Mouse (Mus musculus): ENCODE measurements around the gene Sfxn1.

Sfxn1 gene

DNA sequence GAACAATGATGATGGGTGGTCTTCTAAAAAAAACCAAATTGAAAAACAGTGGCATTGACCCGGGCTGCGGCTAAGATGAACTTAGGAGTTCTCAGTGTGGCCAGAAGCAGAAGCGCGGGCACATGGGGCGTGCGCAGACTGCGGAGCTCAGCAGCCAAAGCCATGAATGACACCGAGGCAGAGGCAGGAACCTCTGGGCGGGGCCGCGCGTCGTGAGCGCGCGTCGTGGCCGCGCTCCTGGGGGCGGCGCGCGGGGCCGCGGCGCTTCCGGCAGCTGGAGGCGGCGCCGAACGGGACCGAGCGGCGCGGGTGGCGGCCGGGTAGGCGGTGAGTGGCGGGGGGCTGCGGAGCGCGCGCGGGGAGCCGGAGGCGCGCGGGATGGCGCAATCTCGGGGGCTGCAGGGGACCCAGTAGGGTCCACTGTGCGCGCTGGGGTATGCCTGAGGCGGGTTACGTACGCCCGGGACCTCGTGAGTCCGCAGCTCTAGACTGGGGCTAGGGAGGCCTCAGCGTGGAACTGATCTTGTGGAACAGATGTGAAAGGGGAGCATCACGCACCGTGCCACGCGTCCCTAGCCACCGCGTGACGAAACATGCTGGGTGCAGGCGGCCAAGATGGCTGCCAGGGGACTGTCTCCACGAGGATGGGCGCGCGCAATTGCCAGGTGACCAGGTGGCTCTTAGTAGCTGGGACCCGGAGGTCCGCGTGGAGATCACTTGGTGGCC is at the start of gene Sfxn1:
TSS of gene Sfxn1 (plus strand) at position 264 of the 726 bp plus-strand sequence.
- peak; percentile 68 to 73 for DNase-seq (ENCODE audit: low spot score in 2 of 2)

DNA sequence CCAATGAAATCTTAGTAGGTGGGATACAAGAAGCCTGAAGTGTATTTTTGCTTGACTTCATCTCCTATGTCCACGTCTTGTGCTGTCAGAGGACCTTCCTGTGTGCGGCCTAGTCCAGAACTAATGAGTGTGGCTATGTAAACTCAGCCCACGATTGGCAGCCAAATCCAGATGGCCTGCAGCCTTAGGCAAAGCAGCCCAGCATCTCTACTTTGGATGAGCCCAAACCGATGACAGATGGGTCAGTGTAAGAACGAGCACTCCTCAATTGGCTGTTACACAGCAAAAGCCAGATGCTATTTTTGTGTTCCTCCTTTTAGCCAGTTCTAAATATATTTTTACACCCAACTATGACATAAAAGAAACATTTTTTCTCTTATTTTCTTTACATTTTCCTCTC is 48.4 kb upstream of the Sfxn1 start:
- no peak for DNase-seq (ENCODE audit: low spot score in 2 of 2)

DNA sequence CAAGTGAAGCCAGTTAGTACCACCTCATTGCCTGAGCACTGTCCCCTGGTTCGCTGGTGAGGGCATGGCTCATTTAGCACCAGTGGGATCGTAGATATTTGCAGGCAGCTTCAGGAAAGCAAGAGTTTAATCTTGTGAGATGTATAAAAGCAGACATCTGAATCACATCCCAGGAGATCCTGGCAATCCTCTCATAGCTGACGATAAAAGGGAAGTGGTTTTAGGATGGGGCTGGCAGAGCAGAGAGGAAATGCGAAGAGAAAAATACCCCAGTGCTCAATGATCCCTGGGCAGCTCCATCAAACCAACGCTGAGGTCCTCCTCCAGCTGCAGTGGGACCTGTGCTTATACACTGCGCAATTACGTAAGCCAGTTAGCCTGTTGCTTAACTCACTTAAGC is 44.6 kb upstream of the Sfxn1 start:
- DNase-seq (ENCODE audit: low spot score in 2 of 2) = no peak

DNA sequence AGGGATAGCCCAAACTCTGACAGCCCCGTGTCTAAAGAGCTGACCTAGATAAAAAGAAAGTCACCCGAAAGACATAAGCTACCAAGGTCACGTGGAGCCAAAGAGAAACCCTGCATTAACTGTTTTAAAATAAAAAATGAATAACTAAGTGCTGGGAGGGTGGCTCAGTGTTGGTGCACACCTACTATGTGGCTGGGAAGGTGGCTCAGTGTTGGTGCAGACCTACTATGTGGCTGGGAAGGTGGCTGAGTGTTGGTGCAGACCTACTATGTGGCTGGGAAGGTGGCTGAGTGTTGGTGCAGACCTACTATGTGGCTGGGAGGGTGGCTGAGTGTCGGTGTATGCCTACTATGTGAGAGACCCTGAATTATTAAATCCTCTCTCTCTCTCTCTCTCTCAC is 38.0 kb upstream of the Sfxn1 start:
- no peak for DNase-seq (ENCODE audit: low spot score in 2 of 2)

DNA sequence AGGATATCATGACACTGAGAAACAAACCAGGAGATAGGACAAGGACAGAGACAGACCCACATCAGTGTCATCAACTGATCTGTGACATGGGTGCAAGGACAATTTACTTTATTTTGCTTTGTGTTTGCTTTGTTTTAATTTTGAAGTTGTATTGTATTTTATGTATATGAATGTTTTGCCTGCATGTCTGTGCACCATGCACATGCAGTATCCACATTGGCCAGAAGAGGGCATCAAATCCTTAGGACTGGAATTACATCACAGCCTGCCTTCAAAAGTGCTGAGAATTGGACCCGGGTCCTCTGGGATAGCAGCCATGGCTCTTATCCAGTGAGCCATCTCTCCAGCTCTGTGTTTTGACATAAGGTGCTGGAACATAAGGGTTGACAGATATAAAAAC is 36.1 kb upstream of the Sfxn1 start:
- DNase-seq (ENCODE audit: low spot score in 2 of 2) = no peak

DNA sequence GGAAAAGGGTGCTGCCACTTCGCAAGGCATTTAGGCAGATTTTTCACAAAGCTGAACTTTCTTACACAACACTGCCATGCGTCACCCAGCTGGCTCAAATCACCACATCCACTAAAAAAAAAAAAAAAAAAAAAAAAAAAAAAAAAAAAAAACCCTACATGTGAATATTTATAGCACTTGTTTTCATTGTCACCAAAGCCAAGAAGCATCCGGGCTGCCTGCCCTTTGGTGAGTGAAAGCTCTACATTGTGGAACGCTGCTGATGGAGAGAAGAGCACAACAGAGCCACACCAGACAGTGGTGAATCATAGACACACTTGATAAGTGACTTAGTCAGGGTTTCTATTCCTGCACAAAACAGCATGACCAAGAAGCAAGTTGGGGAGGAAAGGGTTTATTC is 33.7 kb upstream of the Sfxn1 start:
- DNase-seq (ENCODE audit: low spot score in 2 of 2) = no peak

DNA sequence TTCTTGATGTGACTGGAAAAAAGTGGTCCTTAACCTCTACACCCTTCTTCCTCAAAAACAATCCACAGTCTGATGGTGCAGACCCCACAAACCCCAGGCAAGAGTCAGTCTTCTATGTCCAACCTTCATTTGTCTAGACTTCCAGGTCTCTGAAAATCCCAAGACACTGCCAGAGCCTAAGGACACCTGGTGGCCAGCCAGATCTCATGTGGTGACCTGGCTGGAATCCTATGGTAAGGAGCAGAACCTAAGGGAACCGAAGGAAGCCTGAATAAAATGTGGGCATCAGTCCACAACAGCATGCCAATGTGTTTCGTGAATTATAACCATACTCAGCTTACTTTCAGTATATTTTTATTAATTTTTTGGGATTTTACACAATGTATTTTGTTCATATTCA is 31.4 kb upstream of the Sfxn1 start:
- no peak for DNase-seq (ENCODE audit: low spot score in 2 of 2)

DNA sequence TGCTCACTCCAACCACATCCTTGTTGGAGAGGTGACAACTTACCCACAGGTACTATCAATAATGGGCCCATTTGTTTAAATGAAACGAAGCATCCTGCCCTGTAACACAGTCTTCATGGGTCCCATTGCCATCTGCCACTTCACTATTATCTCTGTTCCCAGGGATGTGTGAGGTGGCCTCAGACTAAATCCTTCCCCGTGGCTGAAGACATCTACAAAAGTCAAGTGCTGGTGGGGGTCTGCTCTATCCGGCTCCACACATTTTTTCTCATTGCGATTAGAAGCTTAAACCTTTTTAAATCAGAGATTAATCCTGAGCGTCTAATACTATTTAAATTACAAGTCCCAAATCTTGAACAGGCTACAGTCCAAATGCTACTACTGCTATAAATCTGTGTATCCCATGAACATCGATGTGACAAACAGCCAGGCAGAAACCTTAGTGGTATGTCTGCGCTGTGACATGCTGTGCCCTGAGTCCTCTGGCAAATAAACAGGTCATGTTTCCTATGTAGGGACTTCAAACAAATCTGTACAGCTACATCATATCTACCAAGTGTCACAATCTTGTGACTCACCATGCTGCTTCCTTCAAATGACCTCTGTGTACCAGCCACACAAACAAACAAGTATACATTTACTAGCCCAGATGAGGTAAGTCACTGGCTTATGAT is 22.9 kb upstream of the Sfxn1 start:
- no peak for DNase-seq (ENCODE audit: low spot score in 2 of 2)

DNA sequence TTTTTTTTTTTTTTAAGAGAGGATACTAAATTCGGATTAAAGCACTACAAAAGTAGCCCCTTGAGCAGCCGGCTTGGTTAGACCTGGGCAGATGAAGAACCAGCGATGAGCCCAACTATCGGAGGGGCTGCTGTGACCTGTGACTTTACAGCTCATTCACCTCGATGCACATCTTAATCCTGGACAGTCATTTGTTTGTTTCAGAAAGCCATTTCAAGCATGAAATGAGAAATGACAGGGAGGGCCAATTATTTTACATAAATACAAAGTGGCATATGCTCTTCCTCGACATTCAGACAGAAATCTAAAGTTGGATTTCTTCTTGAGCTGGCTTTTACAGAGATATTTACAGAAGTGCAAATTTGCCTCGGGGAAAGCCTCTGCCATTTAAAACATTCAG is 20.0 kb upstream of the Sfxn1 start:
- no peak for DNase-seq (ENCODE audit: low spot score in 2 of 2)

DNA sequence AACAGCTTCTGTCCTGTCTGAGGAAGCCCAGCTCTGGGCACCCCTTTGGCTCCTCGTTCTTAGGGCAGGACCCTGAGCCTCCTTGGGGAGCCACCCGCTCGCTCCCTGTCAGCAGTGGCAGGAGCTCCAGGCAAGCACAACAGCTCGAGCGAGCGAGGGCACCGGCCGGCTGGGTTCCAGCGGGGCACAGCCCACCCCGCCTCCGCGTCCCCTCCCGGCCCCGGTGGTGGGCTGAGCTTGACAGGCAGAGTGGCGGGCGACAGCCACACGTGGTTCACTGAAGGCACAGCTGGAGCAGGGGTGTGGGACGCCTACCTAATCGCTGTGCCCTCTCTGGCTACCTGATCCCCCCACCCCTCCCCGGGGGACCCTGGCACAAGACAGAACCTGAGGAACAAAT is 16.7 kb upstream of the Sfxn1 start:
- peak in 1 of 2 experiments; percentile 30 for DNase-seq (ENCODE audit: low spot score in 2 of 2)

DNA sequence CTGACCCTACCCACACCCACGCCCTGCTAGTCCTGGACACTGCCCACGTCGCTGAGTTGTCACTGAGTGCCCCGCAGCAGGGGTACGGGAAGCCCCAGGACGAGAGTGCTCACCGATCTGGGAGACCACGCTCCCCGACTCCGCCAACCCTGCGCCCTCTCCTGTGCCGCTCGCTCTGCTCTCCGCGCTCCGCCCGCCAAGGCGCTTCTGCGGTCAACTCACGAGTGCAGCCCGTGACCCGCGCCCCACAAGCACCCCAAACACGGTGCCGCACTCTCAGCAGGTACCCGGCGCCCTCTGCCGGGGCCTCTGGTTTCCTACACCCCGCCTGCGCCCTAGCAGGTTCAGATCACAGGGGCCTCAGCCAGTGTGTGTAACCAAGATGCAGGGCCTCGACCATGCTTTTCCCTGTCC is 16.2 kb upstream of the Sfxn1 start, which contains the start of gene Drd1:
TSS of gene Drd1 (minus strand) at position 258 of the 414 bp plus-strand sequence.
- DNase-seq (ENCODE audit: low spot score in 2 of 2) = peak; percentile 73 to 79

DNA sequence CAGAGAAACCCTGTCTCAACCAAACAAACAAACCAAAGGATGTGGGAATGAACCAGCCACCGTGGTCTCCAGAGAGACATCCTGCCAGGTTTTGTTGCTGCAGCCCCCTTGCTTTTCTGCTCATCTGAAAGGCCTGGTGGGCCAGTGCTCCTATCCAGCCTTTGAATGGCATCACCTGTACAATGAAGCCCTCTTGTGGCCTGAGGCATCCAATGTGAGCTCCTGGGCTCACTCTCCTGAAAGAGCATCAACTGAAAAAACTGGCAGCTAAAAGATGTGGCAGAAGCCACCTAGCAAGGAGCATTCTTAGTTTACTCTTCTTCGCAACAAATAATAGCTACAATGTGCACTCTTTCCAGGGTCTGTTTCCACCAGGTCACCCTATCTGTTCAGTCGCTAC is 9.6 kb upstream of the Sfxn1 start:
- no peak for DNase-seq (ENCODE audit: low spot score in 2 of 2)

DNA sequence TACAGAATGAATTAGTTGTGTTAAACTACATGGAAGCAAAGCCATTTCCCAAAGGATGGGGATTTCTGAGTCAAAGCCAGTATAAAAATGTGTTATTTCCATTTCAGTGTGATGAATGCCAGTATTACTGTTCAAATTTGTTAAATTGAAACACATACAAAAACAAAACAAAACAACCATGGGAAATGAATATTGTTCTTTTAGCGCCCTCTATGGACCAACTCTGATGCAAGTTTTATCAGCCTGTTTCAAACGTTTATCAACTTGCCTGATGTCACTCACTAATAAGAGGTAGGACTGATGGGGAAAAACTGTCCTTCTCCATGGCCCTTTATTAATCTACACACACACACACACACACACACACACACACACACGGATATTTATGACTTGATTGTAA is 8.4 kb upstream of the Sfxn1 start:
- DNase-seq (ENCODE audit: low spot score in 2 of 2) = no peak

DNA sequence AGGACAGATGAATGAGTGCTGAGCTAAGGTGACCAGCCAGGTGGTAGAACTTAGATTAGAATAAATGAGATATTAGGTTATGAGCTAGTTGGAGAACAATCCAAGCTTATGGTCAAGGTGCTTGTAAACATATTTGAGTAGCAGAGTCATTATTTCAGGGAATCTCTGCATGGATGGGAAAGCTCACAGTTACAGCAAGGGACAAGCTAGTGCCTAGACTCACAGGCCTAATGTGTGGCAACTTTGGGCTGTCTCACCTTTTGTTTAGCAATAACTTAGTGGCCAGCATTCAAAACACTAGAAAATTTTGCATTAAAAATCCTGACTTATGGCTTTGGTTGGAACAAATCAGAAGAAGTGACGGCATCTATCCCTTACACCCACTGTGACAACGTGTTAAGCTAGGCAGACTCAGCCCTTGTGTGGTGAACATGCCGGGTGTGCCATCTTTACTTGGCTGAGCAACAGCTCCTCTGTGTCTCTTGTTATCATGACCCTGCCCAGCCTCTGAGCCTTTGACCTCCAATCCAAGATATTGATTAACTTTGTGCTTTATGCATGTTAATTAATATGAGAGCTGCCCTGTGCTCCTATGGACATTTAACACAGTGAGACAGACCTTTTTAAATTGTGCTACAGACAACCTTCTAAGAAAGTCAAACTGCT is 5.5 kb upstream of the Sfxn1 start:
- no peak for DNase-seq (ENCODE audit: low spot score in 2 of 2)

DNA sequence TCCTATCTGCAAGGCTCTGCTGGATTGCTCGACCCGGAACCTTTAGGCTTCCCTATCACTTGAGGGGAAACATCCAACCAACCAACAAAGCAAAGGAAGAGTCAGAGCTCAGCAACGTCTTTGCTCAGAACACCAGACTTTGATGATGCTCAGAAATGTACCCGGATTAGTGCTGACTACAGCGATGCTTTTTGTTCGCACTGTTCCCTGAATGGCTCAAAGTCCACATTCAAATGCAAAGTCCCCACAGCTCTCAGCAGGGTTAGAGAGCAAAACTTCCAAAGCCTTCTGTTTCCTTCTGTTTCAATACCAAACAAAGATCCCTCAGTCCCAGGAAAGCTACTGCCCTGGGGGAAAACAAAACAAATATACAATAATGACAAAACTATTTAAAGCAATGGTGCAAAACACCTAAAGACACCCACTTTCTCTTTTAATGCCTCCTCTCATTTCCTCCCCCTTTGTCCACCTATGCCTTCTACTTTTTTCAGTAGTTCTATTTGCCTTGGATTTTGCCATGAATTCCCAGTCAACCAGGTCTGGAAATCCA is 4.0 kb upstream of the Sfxn1 start:
- DNase-seq (ENCODE audit: low spot score in 2 of 2) = no peak

DNA sequence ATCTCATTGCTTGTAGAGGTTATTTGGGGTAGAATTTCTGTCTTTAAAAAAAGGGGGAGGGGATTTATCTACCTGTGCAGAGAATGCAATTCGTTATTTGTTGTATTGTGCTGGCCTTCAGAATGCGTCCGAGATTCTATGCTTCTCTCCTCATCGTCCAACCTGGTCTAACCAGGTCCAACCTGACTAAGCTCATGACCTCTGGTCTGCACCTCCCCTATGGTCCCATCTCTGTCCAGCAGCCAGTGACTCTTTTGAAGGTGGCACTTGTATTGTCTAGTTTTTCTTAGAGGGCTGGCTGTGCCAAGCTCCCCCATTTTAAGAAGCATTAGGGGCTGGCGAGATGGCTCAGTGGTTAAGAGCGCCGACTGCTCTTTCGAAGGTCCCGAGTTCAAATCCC is 658 bp upstream of the Sfxn1 start:
- no peak for DNase-seq (ENCODE audit: low spot score in 2 of 2)

DNA sequence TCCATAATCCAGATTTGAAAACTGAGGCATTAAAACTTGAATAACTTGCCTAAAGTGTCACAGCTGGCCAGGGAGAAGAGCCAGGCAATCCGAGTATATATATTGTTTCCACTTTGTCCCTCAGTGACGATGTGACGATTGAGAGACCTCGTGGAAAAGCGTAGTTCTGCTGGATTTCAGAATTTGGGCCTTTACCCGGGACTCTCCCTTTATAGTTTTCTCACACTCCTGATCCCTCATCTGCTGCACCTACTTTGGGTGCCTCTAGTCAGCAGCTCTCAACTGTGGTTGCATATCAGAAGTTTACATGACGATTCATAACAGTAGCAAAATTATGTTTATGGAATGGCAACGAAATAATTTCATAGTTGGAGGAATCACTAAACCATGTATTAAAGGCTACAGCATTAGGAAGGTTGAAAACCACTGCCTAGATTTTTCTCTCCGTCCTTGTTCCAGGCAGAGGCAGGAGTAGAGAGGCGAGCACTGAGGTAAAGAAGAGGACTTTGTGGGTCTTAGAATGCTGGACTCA is 923 bp downstream of the Sfxn1 start:
- no peak for DNase-seq (ENCODE audit: low spot score in 2 of 2)

DNA sequence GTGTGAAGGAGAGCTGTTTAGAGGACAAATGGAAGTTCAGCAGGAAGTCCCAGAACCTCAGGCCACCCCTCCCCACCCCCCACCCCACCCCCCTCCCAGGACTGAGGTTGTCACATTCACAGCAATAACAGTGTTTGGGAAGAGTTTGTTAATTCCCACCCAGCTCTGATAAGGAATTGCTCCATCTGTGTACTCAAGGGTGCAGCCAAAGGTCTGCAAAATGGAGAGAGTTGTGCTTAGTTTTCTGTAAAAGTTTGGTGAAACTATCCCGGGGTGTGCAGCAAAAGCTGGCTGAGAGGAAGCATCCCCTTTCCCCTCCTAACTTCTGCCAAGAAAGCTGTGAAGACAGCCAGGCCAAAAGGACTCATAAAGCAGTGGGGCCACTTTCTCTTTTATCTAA is 1.4 kb downstream of the Sfxn1 start:
- no peak for DNase-seq (ENCODE audit: low spot score in 2 of 2)

DNA sequence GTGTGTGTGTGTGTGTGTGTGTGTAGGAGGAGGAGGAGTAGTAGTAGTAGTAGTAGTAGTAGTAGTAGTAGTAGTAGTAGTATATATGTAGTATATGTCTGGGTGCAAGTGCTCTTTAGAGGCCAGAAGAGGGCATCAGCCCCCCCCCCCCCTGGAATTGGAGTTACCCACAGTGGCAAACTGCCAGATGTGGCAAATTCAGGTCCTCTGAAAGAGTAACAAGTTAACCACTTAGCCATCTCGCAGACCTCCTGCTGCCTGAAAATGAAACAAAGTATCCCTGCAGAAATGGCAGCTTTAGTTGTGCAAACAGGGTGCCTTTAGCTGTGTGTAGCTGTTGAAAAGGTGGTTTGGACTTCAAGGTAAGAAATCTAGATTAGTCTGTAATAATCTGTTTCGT is 1.8 kb downstream of the Sfxn1 start:
- DNase-seq (ENCODE audit: low spot score in 2 of 2) = no peak

DNA sequence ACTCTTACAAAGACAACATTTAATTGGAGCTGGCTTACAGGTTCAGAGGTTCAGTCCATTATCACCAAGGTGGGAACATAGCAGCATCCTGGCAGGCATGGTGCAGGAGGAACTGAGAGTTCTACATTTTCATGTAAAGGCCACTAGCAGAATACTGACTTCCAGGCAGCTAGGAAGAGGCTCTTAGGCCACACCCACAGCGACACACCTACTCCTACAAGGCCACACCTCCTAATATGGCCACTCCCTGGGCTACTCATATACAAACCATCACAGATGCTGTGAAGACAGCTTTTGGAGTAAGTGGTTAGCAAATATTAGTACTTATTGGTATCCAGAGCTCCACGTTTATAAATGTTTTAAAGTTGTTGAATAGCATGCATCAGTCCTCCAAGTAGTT is 3.7 kb downstream of the Sfxn1 start:
- no peak for DNase-seq (ENCODE audit: low spot score in 2 of 2)

DNA sequence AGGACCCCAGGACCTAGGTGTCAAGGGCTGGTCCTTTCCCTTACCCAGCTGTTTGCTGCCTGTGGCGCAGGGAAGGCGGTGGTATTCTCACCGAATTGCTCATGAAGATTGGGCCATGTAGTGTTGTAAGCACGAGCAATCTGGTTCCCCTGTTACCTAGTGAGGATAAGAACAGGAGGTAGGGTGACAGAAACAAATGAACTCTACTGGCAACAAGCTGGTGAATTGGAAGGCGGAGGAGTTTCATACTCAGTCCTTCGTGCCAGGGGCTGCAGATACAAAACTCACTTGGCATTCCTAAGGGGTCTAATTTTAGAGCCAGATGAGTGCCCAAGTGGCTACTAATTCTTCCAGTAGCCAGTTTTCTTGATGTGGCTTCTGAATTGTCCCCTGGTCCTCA is 4.4 kb downstream of the Sfxn1 start:
- no peak for DNase-seq (ENCODE audit: low spot score in 2 of 2)

DNA sequence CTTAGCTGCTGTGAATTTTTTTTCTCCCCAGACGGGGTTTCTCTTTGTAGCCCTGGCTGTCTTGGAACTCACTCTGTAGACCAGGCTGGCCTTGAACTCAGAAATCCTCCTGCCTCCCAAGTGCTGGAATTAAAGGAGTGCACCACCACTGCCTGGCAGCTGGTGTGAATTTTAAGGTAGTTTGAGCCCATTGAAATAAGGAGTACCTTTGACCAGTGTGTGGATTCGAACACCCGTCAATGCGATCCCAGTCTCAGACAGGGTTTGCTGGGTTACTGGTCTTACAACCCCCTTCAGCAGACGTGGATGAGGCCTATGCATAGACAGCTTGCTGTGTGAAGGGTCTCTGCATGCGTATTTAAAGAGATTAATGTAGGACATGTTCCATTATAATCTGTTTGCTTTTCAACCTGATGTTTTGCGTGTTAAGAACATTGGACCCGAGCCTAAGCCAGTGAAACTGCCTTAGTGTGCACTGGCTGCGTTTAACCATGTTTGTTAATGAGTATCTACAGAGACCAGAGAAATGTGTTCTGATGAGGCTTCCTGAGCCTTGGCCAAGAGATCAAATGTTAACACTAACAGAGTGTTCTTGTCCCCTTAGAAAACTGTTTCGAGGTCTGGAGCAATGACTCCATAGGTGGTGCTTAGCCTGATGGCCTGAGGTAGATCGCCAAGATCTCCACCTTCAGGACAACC is 5.2 kb downstream of the Sfxn1 start:
- no peak for DNase-seq (ENCODE audit: low spot score in 2 of 2)
